Mouse (Mus musculus): ENCODE data around the gene Retreg3.

DNA sequence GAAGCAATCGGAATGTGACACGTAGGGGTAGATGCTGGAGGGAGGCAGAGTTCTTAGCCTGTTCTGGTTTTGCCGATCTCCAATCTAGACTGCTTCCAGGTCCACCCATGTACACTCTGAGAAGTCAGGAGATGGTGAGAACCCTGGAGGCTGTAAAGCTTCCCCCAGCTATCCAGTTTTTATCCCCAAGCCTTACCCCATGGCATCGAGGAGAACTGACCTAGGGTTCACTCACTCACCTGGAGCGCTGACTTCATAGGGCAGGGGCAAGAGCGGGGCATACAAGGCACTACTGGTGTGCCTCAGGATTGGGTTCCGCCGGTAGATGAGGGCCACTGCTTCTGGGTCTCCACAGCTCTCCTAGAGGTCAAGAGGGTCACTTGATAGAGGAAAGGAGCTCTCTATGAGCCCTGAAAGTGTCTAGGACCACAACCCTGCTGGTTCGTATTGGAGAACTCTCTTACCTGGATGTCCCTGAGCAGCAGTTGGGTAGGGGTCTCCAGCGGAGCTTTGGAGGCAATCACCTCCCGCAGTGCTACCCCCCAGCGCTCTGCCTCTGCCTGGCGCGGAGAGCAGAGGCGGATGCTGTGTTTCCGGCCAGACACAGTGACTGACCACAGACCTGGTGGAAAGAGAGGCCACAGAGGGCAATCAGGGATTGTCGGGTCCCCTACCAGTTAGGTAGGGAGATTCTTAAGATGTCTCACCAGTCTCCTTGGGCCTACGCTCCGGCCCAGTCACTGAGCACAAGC is 47.7 kb upstream of the Retreg3 start:
- TF ChIP-seq CTCF (IDR thresholded peaks at IDR 0.05; ENCODE audit: insufficient read depth, low read depth, low read length) (no peak), POLR2A (IDR thresholded peaks at IDR 0.05; ENCODE audit: insufficient read depth, low read depth, low read length) (no peak)
